Mouse (Mus musculus) liver, postnatal 0 days (tissue): ENCODE results near the gene Mpzl1. TPM values are rescaled to one million over a fixed set of nuclear protein-coding genes. Genes with fewer than 3 reads are reported as not detected.

Experiments used
- ATAC-seq: fragments of 200-750 bp; cut with Nextera tagmentation; 2 replicates; pipeline ENCODE4 v1.8.0; 2017; ENCODE audit warnings: mild to moderate bottlenecking, moderate library complexity
- DNase-seq: peaks from one replicate; pipeline ENCODE4 v3.0.0-alpha.2; 2016
- H3K27ac ChIP-seq: fragments of 300-500 bp; sonication (generic); 2 replicates; pipeline ENCODE4 v1.5.1; 2014; ENCODE audit warnings: antibody characterized with exemption, moderate library complexity, mild to moderate bottlenecking, low read depth
- H3K27me3 ChIP-seq: fragments of 300-500 bp; sonication (generic); 2 replicates; pipeline ENCODE4 v1.6.1; 2014; ENCODE audit warnings: low read length, control low read depth, mixed read lengths; ENCODE audit not compliant: insufficient read depth
- H3K36me3 ChIP-seq: fragments of 300-500 bp; sonication (generic); replicated peaks from 2 replicates; pipeline ENCODE4 v1.6.1; 2014; ENCODE audit warnings: mild to moderate bottlenecking, control low read depth, low read length, moderate library complexity, mixed read lengths; ENCODE audit not compliant: insufficient read depth
- H3K4me1 ChIP-seq: fragments of 300-500 bp; sonication (generic); 2 replicates; pipeline ENCODE4 v1.6.1; 2014; ENCODE audit warnings: antibody characterized with exemption, mild to moderate bottlenecking, control low read depth; ENCODE audit not compliant: insufficient read depth
- H3K4me2 ChIP-seq: fragments of 300-500 bp; sonication (generic); 2 replicates; pipeline ENCODE4 v1.6.1; 2014; ENCODE audit warnings: low read depth, mild to moderate bottlenecking, low read length, moderate library complexity, mixed read lengths
- H3K4me3 ChIP-seq: fragments of 300-500 bp; sonication (generic); 2 replicates; pipeline ENCODE4 v1.5.1; 2014; ENCODE audit warnings: low read depth, low read length
- H3K9ac ChIP-seq: fragments of 300-500 bp; sonication (generic); replicated peaks from 2 replicates; pipeline ENCODE4 v1.6.1; 2014; ENCODE audit warnings: mild to moderate bottlenecking, moderate library complexity
- H3K9me3 ChIP-seq: fragments of 300-500 bp; sonication (generic); 2 replicates; pipeline ENCODE4 v1.6.1; 2016; ENCODE audit warnings: mild to moderate bottlenecking, control low read depth, low read length, mixed read lengths
- CTCF ChIP-seq: sonication (generic); IDR thresholded peaks from 2 replicates; pipeline ENCODE4 v1.5.1; 2016; ENCODE audit warnings: antibody characterized with exemption, low read depth
- EP300 ChIP-seq: IDR thresholded peaks from 2 replicates; pipeline ENCODE4 v1.6.1; 2016; ENCODE audit warnings: antibody characterized with exemption, low read depth, mild to moderate bottlenecking
- WGBS: fragments of 180-500 bp; shearing (Covaris S2); extraction: QIAGEN DNeasy Blood & Tissue Kit; methylation state at CpG from one replicate; pipeline ENCODE4 v1.1.7; 2014; ENCODE audit not compliant: insufficient replicate concordance; 5-methylcytosine and 5-hydroxymethylcytosine counted together
- polyA plus RNA-seq: library from polyadenylated mRNA; unstranded; fragments of >200 nt; fragmentation: Nextera tagmentation; extraction: Ambion mirVana; gene quantifications from 2 replicates; pipeline ENCODE4 v1.2.1, GENCODE M21; 2015

Gene Mpzl1
- polyA plus RNA-seq, 1 experiment from 2014 or later = 26.6 TPM

GRCm38 (mm10) chr1:165601775-165602280 lies 32.5 kb downstream of the Mpzl1 start:
- H3K4me2 ChIP-seq = no peak overlapping the region
- DNase-seq (no peak), ATAC-seq (no peak)
- no peak overlapping the region for H3K27ac ChIP-seq
- H3K27me3 ChIP-seq = no peaks in the 10 kb centered on the region
- H3K36me3 ChIP-seq = peaks cover 2% of the 10 kb centered on the region; the same call in 1 of the 2 replicates
- H3K9ac ChIP-seq = no peak overlapping the region
- no peak for TF ChIP-seq EP300
- TF ChIP-seq CTCF = no peak
- 85% methylated on average over 10 of the region's 10 CpGs for WGBS
- H3K9me3 ChIP-seq = no peaks in the 10 kb centered on the region
- H3K4me3 ChIP-seq = no peak overlapping the region
- no peaks in the 10 kb centered on the region for H3K4me1 ChIP-seq

- 86% methylated on average over 15 of the region's 15 CpGs for WGBS
- Histone ChIP-seq H3K27me3 (no peaks in the 10 kb centered on the region), H3K9me3 (no peaks in the 10 kb centered on the region), H3K4me3 (no peak overlapping the region), H3K36me3 (peaks cover 5% of the 10 kb centered on the region; the same call in 1 of the 2 replicates), H3K4me2 (no peak overlapping the region), H3K27ac (no peak overlapping the region), H3K9ac (no peak overlapping the region), H3K4me1 (peaks cover 5% of the 10 kb centered on the region; the same call in 1 of the 2 replicates)
- ATAC-seq = no peak; the same call in 1 of the 2 replicates
- TF ChIP-seq CTCF (no peak), EP300 (no peak)
- DNase-seq = no peak
These were observed 39.5 kb downstream of the Mpzl1 start for GRCm38 (mm10) chr1:165594699-165595421.

GRCm38 (mm10) chr1:165592295-165593082 lies 41.8 kb downstream of the Mpzl1 start:
- WGBS = 57% methylated on average over 14 of the region's 14 CpGs
- Histone ChIP-seq H3K27me3 (no peaks in the 10 kb centered on the region), H3K9me3 (no peaks in the 10 kb centered on the region), H3K4me1 (peaks cover 10% of the 10 kb centered on the region), H3K27ac (no peak overlapping the region), H3K4me3 (no peak overlapping the region), H3K4me2 (no peak overlapping the region), H3K9ac (no peak overlapping the region), H3K36me3 (peaks cover 2% of the 10 kb centered on the region; the same call in 1 of the 2 replicates)
- TF ChIP-seq CTCF (no peak), EP300 (no peak)
- ATAC-seq (no peak), DNase-seq (no peak)

GRCm38 (mm10) chr1:165590760-165591159 lies 43.6 kb downstream of the Mpzl1 start:
- TF ChIP-seq CTCF (no peak), EP300 (no peak)
- Histone ChIP-seq H3K9me3 (no peaks in the 10 kb centered on the region), H3K4me3 (no peak overlapping the region), H3K9ac (no peak overlapping the region), H3K36me3 (peaks cover 2% of the 10 kb centered on the region; the same call in 1 of the 2 replicates), H3K27me3 (no peaks in the 10 kb centered on the region), H3K27ac (peak overlapping the region; percentile 44; the same call in 1 of the 2 replicates), H3K4me2 (no peak overlapping the region), H3K4me1 (peaks cover 10% of the 10 kb centered on the region)
- DNase-seq = no peak
- no peak for ATAC-seq
- WGBS = 48% methylated on average over 8 of the region's 8 CpGs

- Histone ChIP-seq H3K4me2 (no peak overlapping the region), H3K4me3 (no peak overlapping the region), H3K9me3 (no peaks in the 10 kb centered on the region), H3K27me3 (no peaks in the 10 kb centered on the region), H3K4me1 (peaks cover 10% of the 10 kb centered on the region), H3K36me3 (peaks cover 2% of the 10 kb centered on the region; the same call in 1 of the 2 replicates), H3K9ac (no peak overlapping the region), H3K27ac (peak overlapping the region; percentile 24)
- peak; percentile 54 for ATAC-seq
- no peak for TF ChIP-seq EP300
- TF ChIP-seq CTCF = peak; percentile 4; the same call in 1 of the 2 replicates
- 40% methylated on average over 10 of the region's 10 CpGs for WGBS
- DNase-seq = peak; percentile 34
These were observed 44.9 kb downstream of the Mpzl1 start for GRCm38 (mm10) chr1:165589280-165590048.
